Mouse (Mus musculus) embryonic facial prominence, embryonic 14.5 days (tissue): ENCODE results near the gene Hnrnpul2. TPM values are rescaled to one million over a fixed set of nuclear protein-coding genes. Genes with fewer than 3 reads are reported as not detected.
A peak's percentile ranks its signal among the peaks of the same experiment; 100 is the strongest.
"Not testable (repeated sequence)": the region's sequence is repeated elsewhere in the genome, so short reads cannot be mapped to it uniquely, and the experiment has no call there.

ENCODE experiments used
- ATAC-seq: fragments of 200-750 bp; cut with Nextera tagmentation; 2 replicates; pipeline ENCODE4 v1.8.0; 2017; ENCODE audit warnings: low read depth, moderate number of reproducible peaks, moderate TSS enrichment
- DNase-seq: peaks from one replicate; pipeline ENCODE4 v3.0.0-alpha.2; 2015; ENCODE audit warnings: low spot score
- H3K27ac ChIP-seq: fragments of 300-500 bp; sonication (generic); replicated peaks from 2 replicates; pipeline ENCODE4 v1.5.1; 2014; ENCODE audit warnings: low read depth, mild to moderate bottlenecking, low read length, moderate library complexity
- H3K27me3 ChIP-seq: fragments of 300-500 bp; sonication (generic); replicated peaks from 2 replicates; pipeline ENCODE4 v1.6.1; 2014; ENCODE audit warnings: low read length; ENCODE audit not compliant: control insufficient read depth, insufficient read depth
- H3K36me3 ChIP-seq: fragments of 300-500 bp; sonication (generic); 2 replicates; pipeline ENCODE4 v1.6.1; 2014; ENCODE audit warnings: low read length, mixed read lengths; ENCODE audit not compliant: control insufficient read depth, insufficient read depth
- H3K4me1 ChIP-seq: fragments of 300-500 bp; sonication (generic); 2 replicates; pipeline ENCODE4 v1.6.1; 2014; ENCODE audit warnings: antibody characterized with exemption, low read length; ENCODE audit not compliant: control insufficient read depth, insufficient read depth
- H3K4me2 ChIP-seq: fragments of 300-500 bp; sonication (generic); 2 replicates; pipeline ENCODE4 v1.6.1; 2014; ENCODE audit warnings: low read depth, mild to moderate bottlenecking, low read length, moderate library complexity, mixed read lengths
- H3K4me3 ChIP-seq: fragments of 300-500 bp; sonication (generic); 2 replicates; pipeline ENCODE4 v1.5.1; 2014; ENCODE audit warnings: low read depth, mild to moderate bottlenecking, low read length
- H3K9ac ChIP-seq: fragments of 300-500 bp; sonication (generic); 2 replicates; pipeline ENCODE4 v1.6.1; 2014; ENCODE audit warnings: low read depth, mild to moderate bottlenecking, low read length, moderate library complexity, mixed read lengths
- H3K9me3 ChIP-seq: fragments of 300-500 bp; sonication (generic); 2 replicates; pipeline ENCODE4 v1.6.1; 2016; ENCODE audit warnings: low read length; ENCODE audit not compliant: control insufficient read depth
- WGBS: fragments of 180-500 bp; shearing (Covaris S2); extraction: QIAGEN DNeasy Blood & Tissue Kit; methylation state at CpG from one replicate; pipeline ENCODE4 v1.1.7; 2014; 5-methylcytosine and 5-hydroxymethylcytosine counted together
- polyA plus RNA-seq: library from polyadenylated mRNA; unstranded; fragments of >200 nt; fragmentation: Nextera tagmentation; extraction: Ambion mirVana; gene quantifications from 2 replicates; pipeline ENCODE4 v1.2.1, GENCODE M21; 2014

Hnrnpul2 gene
- polyA plus RNA-seq, 1 experiment from 2014 or later, result 9.2 TPM

DNA sequence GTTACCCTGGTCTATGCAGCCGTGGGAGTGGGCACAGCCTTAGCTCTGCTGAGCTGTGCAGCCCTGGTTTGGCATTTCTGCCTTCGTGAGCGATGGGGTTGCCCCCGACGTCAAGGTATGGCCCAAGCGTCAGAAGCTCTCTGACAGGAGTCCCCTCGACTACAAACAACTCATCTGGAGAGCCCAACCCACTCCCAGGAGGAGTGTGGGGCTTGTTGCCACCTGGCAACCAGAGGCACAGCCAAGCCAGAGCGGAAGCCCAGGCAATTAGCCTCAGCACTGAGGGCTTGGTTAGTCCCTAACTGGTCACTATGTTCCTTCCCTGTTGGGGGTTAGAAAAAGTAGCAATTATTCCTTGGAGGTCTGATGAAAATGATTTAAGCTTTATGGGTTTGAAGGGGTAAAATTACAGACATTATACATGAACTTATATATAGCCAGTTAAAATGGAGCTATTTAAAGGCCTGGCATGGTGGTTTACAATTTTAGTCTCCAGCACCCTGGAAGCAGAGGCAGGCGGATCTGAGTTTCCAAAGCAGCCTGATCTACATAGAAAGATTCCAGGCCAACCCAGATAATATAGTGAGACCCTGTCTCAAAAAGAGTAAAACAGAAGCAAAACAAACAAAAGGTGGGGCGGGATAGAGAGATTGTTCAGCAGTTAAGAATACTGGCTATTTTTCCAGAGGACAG is 32.6 kb downstream of the Hnrnpul2 start:
- Histone ChIP-seq H3K9ac (no peak overlapping the region), H3K4me1 (0 out of 2 replicates have a peak, but pooled peaks cover 3% of the 10 kb centered on the region), H3K27ac (no peak overlapping the region), H3K27me3 (no peaks in the 10 kb centered on the region), H3K4me2 (no peak overlapping the region), H3K4me3 (no peak overlapping the region), H3K36me3 (peaks cover 6% of the 10 kb centered on the region; the same call in 1 of the 2 replicates), H3K9me3 (no peaks in the 10 kb centered on the region)
- DNase-seq (no peak), ATAC-seq (peak; percentile 31; the same call in 1 of the 2 replicates)
- WGBS, result 56% methylated on average over 10 of the region's 10 CpGs

DNA sequence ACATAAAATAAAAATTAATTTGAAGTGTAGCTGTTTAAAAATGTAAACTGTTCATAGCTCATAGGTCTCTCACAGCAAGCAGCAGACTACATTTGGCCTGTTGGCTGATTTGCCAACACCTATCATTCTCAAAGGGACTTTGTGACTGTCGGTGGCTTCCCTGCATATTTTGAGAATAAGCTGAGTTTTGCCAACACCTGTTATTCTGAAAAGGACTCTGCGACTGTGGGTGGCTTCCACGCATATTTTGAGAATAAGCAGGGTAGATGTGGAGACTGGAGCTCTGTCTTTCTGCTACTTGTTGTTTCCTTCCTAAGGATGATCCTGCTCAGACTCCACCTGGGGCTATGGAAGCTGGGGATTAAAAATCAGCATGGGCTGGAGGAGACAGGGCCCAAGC is 33.3 kb downstream of the Hnrnpul2 start:
- Histone ChIP-seq H3K36me3 (no peaks in the 10 kb centered on the region), H3K27me3 (no peaks in the 10 kb centered on the region), H3K4me3 (no peak overlapping the region), H3K4me2 (no peak overlapping the region), H3K27ac (no peak overlapping the region), H3K9ac (no peak overlapping the region), H3K9me3 (no peaks in the 10 kb centered on the region), H3K4me1 (0 out of 2 replicates have a peak, but pooled peaks cover 3% of the 10 kb centered on the region)
- WGBS, result 80% methylated on average over 3 of the region's 3 CpGs
- no peak for ATAC-seq
- DNase-seq, result no peak

DNA sequence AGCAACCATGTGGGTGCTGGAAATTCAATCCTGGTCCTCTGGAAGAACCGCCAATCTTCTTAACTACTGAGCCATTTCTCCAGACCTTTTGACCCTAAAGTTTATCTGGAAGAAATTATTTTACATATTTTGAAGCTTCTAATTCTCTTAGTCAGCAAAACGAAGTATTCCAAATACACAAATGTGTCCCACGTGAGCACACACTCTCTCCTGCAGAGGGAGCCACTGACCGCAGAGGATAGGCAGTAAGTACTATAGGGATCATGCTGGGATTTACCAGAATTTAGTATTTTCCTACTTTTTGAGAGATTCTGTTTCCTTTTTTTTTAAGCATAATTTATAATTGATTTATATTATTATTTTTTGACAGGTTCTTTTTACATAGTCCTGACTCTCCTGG is 37.9 kb downstream of the Hnrnpul2 start:
- ATAC-seq, result no peak
- no peaks in the 10 kb centered on the region for H3K36me3 ChIP-seq
- H3K4me2 ChIP-seq, result no peak overlapping the region

DNA sequence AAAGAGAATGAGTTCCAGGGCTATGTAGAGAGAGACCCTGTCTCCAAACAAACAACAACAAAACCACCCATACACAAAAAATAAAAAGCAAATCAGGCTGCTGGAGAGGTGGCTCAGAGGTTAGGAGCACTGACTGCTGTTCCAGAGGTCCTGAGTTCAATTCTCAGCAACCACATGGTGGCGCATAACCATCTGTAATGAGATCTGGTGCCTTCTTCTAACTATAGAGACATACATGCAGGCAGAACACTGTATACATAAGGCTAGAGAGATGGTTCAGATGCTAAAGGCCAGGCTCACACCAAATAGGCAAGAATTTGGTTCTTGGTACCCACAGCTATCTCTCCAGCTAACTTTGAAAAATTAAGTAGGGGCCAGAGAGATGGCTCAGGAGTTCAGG is 39.2 kb downstream of the Hnrnpul2 start:
- H3K36me3 ChIP-seq, result no peaks in the 10 kb centered on the region
- ATAC-seq, result no peak
- no peak overlapping the region for H3K4me3 ChIP-seq
- no peak overlapping the region for H3K9ac ChIP-seq
- 15% methylated on average over 1 of the region's 1 CpGs for WGBS
- H3K4me2 ChIP-seq, result no peak overlapping the region
- H3K27me3 ChIP-seq, result no peaks in the 10 kb centered on the region
- DNase-seq, result no peak
- H3K4me1 ChIP-seq, result no peaks in the 10 kb centered on the region
- no peak overlapping the region for H3K27ac ChIP-seq
- no peaks in the 10 kb centered on the region for H3K9me3 ChIP-seq

More for the DNA sequence above, 37.9 kb downstream of the Hnrnpul2 start:
- Histone ChIP-seq H3K4me1 (no peaks in the 10 kb centered on the region), H3K4me3 (no peak overlapping the region), H3K9me3 (no peaks in the 10 kb centered on the region), H3K27me3 (no peaks in the 10 kb centered on the region), H3K9ac (no peak overlapping the region), H3K27ac (no peak overlapping the region)
- WGBS, result 43% methylated on average over 4 of the region's 4 CpGs
- peak; percentile 41 for DNase-seq

DNA sequence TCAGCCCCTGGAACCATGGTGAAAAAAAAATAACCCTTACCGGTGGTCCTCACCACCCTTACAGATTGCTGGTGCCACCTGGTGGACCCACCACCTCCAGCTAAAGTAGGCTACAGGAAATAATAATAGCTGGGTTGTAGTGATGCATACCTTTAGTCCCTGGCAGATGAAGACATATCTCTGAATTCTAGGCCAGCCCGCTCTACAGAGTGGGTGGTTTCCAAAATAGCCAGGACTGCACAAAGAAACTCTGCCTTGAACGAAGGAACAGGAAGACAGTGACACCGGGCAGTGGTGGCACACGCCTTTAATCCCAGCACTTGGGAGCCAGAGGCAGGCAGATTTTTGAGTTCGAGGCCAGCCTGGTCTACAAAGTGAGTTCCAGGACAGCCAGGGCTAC is 44.5 kb downstream of the Hnrnpul2 start:
- H3K27me3 ChIP-seq, result no peaks in the 10 kb centered on the region
- H3K9me3 ChIP-seq, result no peaks in the 10 kb centered on the region
- 80% methylated on average over 6 of the region's 6 CpGs for WGBS
- H3K9ac ChIP-seq, result no peak overlapping the region
- H3K4me3 ChIP-seq, result no peak overlapping the region
- no peaks in the 10 kb centered on the region for H3K36me3 ChIP-seq
- no peak overlapping the region for H3K4me2 ChIP-seq
- no peak for DNase-seq
- no peak for ATAC-seq
- H3K27ac ChIP-seq, result no peak overlapping the region
- H3K4me1 ChIP-seq, result no peaks in the 10 kb centered on the region

DNA sequence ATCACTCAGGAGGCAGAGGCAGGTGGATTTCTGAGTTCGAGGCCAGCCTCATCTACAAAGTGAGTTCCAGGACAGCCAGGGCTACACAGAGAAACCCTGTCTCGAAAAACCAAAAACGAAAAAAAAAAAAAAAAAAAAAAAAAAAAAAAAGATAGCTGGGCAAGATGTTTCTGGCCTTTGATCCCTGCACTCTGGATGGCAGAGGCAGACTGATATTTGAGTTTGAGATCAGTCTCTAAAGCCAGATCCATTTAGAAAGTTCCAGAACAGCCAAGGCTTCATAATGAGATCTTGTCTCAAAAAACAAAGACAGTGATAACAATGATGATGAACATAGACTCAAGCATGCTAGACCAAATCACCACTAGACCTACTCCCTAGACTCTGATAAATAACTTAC is 50.6 kb downstream of the Hnrnpul2 start:
- H3K27me3 ChIP-seq, H3K9ac ChIP-seq, H3K9me3 ChIP-seq, H3K27ac ChIP-seq, H3K4me1 ChIP-seq, ATAC-seq, DNase-seq: not testable (repeated sequence)
- WGBS, result 67% methylated on average over 3 of the region's 3 CpGs
- Histone ChIP-seq H3K36me3 (peaks cover 21% of the 10 kb centered on the region), H3K4me3 (peak overlapping the region; percentile 78; the same call in 1 of the 2 replicates), H3K4me2 (peak overlapping the region; percentile 90)

DNA sequence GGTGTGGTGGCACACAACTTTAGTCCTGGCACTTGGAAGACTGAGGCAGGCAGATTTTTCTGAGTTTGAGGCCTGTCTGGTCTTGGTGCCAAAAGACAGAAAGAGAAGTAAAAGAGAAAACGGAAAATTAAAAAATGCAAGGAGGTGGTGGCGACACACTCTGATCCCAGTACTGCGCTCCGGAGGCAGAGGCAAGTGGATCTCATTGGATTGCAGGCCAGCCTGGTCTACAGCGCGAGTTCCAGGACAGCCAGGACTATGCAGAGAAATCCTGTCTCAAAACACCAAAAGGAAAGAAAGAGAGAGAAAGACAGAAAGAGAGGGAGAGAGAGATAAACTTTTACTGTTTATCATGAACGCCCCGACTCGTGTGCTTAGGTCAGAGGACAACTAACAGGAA is 51.0 kb downstream of the Hnrnpul2 start:
- H3K27ac ChIP-seq, result peak overlapping the region; percentile 75
- ATAC-seq, result no peak
- 60% methylated on average over 9 of the region's 9 CpGs for WGBS

DNA sequence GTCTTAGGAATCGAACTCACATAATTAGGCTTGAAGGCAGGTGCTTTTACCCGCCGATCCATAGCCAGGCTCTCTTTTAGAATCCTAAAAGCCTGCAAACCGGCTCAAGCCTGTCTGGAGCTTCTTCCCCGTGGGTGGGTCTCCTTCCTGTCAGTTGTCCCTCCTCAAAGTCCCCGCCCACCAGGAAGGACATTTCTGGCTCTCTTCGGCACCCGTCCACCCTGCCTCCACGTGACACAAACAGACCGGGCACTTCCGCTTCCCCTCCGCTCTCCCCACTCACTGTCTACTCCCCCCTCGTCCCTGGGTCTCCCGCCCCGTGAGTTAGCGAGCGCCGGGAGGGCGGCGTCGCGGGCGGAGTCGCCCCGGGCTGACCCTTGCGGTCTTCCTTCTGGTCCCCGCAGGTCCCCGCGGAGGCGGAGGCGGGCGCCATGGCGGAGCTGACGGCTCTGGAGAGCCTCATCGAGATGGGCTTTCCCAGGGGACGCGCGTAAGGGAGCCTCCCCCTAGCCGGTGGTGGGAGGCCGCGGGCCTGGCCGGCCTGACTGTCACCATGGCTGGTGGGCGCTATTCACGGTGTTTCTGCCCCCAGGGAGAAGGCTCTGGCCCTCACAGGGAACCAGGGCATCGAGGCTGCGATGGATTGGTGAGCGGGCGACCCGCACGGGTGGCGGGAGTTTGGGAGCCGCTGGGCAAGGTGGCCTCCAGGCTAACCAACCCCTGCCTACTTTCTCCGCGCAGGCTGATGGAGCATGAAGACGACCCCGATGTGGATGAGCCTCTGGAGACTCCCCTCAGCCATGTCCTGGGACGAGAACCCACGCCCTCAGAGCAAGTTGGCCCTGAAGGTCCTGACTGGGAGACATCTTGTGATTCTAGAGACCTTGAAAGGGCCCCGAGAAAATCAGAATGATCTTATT is 51.7 kb downstream of the Hnrnpul2 start, which contains the start of gene Ubxn1:
Gene Ubxn1, plus strand, starts transcription at position 230 of the 920 bp plus-strand sequence.
- H3K4me3 ChIP-seq, result peak within 1 kb of the TSS; percentile 78
- under 1% methylated on average over 42 of the region's 59 CpGs for WGBS
- H3K9ac ChIP-seq, result peak within 1 kb of the TSS; percentile 96
- no peaks in the 10 kb centered on the region for H3K9me3 ChIP-seq
- peaks cover 32% of the 10 kb centered on the region for H3K36me3 ChIP-seq
- H3K27ac ChIP-seq, result peak within 1 kb of the TSS; percentile 75
- peak; percentile 99 for DNase-seq
- peak; percentile 98 for ATAC-seq
- no peaks in the 10 kb centered on the region for H3K27me3 ChIP-seq
- H3K4me2 ChIP-seq, result peak within 1 kb of the TSS; percentile 90
- peaks cover 4% of the 10 kb centered on the region; the same call in 1 of the 2 replicates for H3K4me1 ChIP-seq

More for the DNA sequence above, 51.0 kb downstream of the Hnrnpul2 start:
- Histone ChIP-seq H3K9me3 (no peaks in the 10 kb centered on the region), H3K27me3 (no peaks in the 10 kb centered on the region), H3K4me3 (peak overlapping the region; percentile 78), H3K4me1 (peaks cover 4% of the 10 kb centered on the region; the same call in 1 of the 2 replicates), H3K36me3 (peaks cover 25% of the 10 kb centered on the region), H3K9ac (peak overlapping the region; percentile 96), H3K4me2 (peak overlapping the region; percentile 90)
- no peak for DNase-seq
